In genomic region chr9:97214806-97215205, GRCm38 (mm10) we compare ENCODE assay signal across 10 mouse cellular contexts.
DNase-seq lines count a peak whose midpoint lies in the region; ATAC-seq and TF ChIP-seq lines count a peak whose summit lies in the region.
"Had no signal": no experiment of that assay in that cellular context is flagged by ENCODE, and none has a peak within 500 bp of the region (broad histone marks: within the 10 kb centered on the region; RNA-seq: fewer than 3 reads in every experiment).

No protein-coding gene starts in this region.

- peak; percentile 67 for TF ChIP-seq CTCF in kidney, postnatal 0 days (IDR thresholded peaks at IDR 0.05; ENCODE audit: low read depth)

- no peaks in the 10 kb centered on the region for H3K36me3 ChIP-seq in kidney, postnatal 0 days (ENCODE audit: insufficient read depth, low read length)

- H3K27me3 ChIP-seq in kidney, postnatal 0 days (ENCODE audit: insufficient read depth, low read length): no peaks in the 10 kb centered on the region

- no peak overlapping the region for H3K9ac ChIP-seq in kidney, postnatal 0 days (ENCODE audit: low read depth, low read length)

- no peak overlapping the region for H3K4me2 ChIP-seq in kidney, postnatal 0 days (ENCODE audit: low read length)

- 35% methylated on average over 2 of the region's 2 CpGs for WGBS in kidney, postnatal 0 days

- H3K9me3 ChIP-seq in kidney, postnatal 0 days (replicated peaks; ENCODE audit: low read length): no peaks in the 10 kb centered on the region

- DNase-seq in cerebellum, adult 9-10 months: peak; percentile 1
- DNase-seq in cerebellum, adult 8-10 months: no peak
- DNase-seq in kidney, postnatal 0 days (ENCODE audit: low spot score): peak; percentile 41
- no peak for DNase-seq in kidney, postnatal 10 days
- peak; percentile 34 for DNase-seq in 416B (ENCODE audit: low read depth)
- DNase-seq in c-Kit-positive CD71-negative TER-119-negative erythroid progenitor cells, embryonic 14.5 days (ENCODE audit: low read depth): peak; percentile 2
- DNase-seq in left cerebral cortex, adult 8-10 months (ENCODE audit: low spot score in 2 of 2): no peak
- DNase-seq: adrenal gland, postnatal 36 days; kidney, adult 11 months had no signal

- no peaks in the 10 kb centered on the region for H3K4me1 ChIP-seq in kidney, postnatal 0 days (replicated peaks; ENCODE audit: insufficient read depth, low read length)

- H3K4me3 ChIP-seq in kidney, postnatal 0 days (replicated peaks; ENCODE audit: low read depth, low read length): no peak overlapping the region

- no peak for ATAC-seq in kidney, postnatal 0 days (replicated peaks; ENCODE audit: low FRiP score, low read depth)
- no peak for ATAC-seq in erythroblast, adult 5-6 weeks (replicated peaks; ENCODE audit: low FRiP score, poor library complexity, severe bottlenecking)

- no peak overlapping the region for H3K27ac ChIP-seq in kidney, postnatal 0 days

Comparison
In these comparisons a context has a peak if more than half of its experiments do, and no peak if none do; other contexts are left out.
1. DNase-seq: peak in cerebellum, adult 9-10 months (single experiment), kidney, postnatal 0 days (single experiment), 416B (single experiment) and c-Kit-positive CD71-negative TER-119-negative erythroid progenitor cells, embryonic 14.5 days (single experiment); none in cerebellum, adult 8-10 months (single experiment), kidney, postnatal 10 days (single experiment) and left cerebral cortex, adult 8-10 months (0 of 2).